ENCODE assay signal across 19 mouse cellular contexts in genomic region chr12:75918415-75918814, GRCm38 (mm10).
DNase-seq lines count a peak whose midpoint lies in the region; ATAC-seq and TF ChIP-seq lines count a peak whose summit lies in the region.
"Had no signal": no experiment of that assay in that cellular context is flagged by ENCODE, and none has a peak within 500 bp of the region (broad histone marks: within the 10 kb centered on the region; RNA-seq: fewer than 3 reads in every experiment).

No protein-coding gene starts in this region.

- no peaks in the 10 kb centered on the region for H3K9me3 ChIP-seq in liver, embryonic 12.5 days (replicated peaks)
- H3K9me3 ChIP-seq: hindbrain, embryonic 10.5 days; hindbrain, embryonic 15.5 days; limb, embryonic 12.5 days; liver, embryonic 13.5 days had no signal

- H3K4me1 ChIP-seq in liver, adult 2 months (ENCODE audit: control insufficient read depth, insufficient read depth, low read length), result peaks cover 1% of the 10 kb centered on the region; the same call in 1 of the 2 replicates
- no peaks in the 10 kb centered on the region for H3K4me1 ChIP-seq in liver, embryonic 12.5 days
- H3K4me1 ChIP-seq: hindbrain, embryonic 15.5 days; limb, embryonic 12.5 days; liver, embryonic 13.5 days had no signal

- no peak overlapping the region for H3K4me2 ChIP-seq in liver, embryonic 12.5 days
- H3K4me2 ChIP-seq: hindbrain, embryonic 15.5 days; limb, embryonic 12.5 days; liver, embryonic 13.5 days had no signal

- no peak for ATAC-seq in liver, embryonic 12.5 days
- no peak for ATAC-seq in granulocyte monocyte progenitor cell, adult 5-6 weeks (replicated peaks; ENCODE audit: poor library complexity, severe bottlenecking)
- ATAC-seq: activated CD4-positive, CD25-positive, alpha-beta regulatory T cell, adult 4 months; inflammation-experienced regulatory T-cells, adult 6 months had no signal

- peaks cover 36% of the 10 kb centered on the region for H3K36me3 ChIP-seq in liver, adult 2 months (ENCODE audit: control insufficient read depth, insufficient read depth, low read length)
- no peaks in the 10 kb centered on the region for H3K36me3 ChIP-seq in liver, embryonic 12.5 days
- H3K36me3 ChIP-seq: liver, embryonic 13.5 days had no signal

- no peaks in the 10 kb centered on the region for H3K27me3 ChIP-seq in liver, adult 2 months (ENCODE audit: control insufficient read depth, insufficient read depth, low read length)
- H3K27me3 ChIP-seq in liver, embryonic 12.5 days (replicated peaks), result no peaks in the 10 kb centered on the region
- H3K27me3 ChIP-seq: CH12.LX; hindbrain, embryonic 15.5 days; limb, embryonic 12.5 days; liver, embryonic 13.5 days had no signal

- peak; percentile 10 to 68 for DNase-seq in adrenal gland, adult (ENCODE audit: inconsistent age in 2 of 2, low spot score in 1 of 2)
- no peak for DNase-seq in adrenal gland, postnatal 25 days
- peak; percentile 65 for DNase-seq in kidney, adult 11 months
- no peak for DNase-seq in kidney, postnatal 4 days
- peak; percentile 80 for DNase-seq in liver, adult 2 months (ENCODE audit: extremely low read depth, low read depth, low spot score)
- peak; percentile 13 for DNase-seq in large intestine, adult 2 months (ENCODE audit: low read depth, low spot score)
- DNase-seq: cerebellum, adult 8-10 months; gastrocnemius, postnatal 36 days; liver, embryonic 13.5 days; lung, adult 18-20 months; thymus, postnatal 4 days had no signal

- no peak for TF ChIP-seq CTCF in liver, adult 2 months (IDR thresholded peaks at IDR 0.05; ENCODE audit: low read depth, low read length)

- 18% methylated on average over 2 of the region's 2 CpGs for WGBS in liver, adult 2 months
- WGBS in liver, embryonic 12.5 days (ENCODE audit: insufficient replicate concordance), result 58% methylated on average over 2 of the region's 2 CpGs
- WGBS in large intestine, adult 2 months, result 15% methylated on average over 2 of the region's 2 CpGs

- H3K79me2 ChIP-seq in liver, adult 2 months (ENCODE audit: control insufficient read depth, insufficient read depth, low read length), result no peaks in the 10 kb centered on the region

- H3K9ac ChIP-seq in liver, adult 2 months (ENCODE audit: low read depth, low read length), result no peak overlapping the region
- no peak overlapping the region for H3K9ac ChIP-seq in liver, embryonic 12.5 days
- H3K9ac ChIP-seq: hindbrain, embryonic 15.5 days; limb, embryonic 12.5 days; liver, embryonic 13.5 days had no signal

- no peak for TF ChIP-seq POLR2A in liver, adult 2 months (IDR thresholded peaks at IDR 0.05; ENCODE audit: extremely low read depth, insufficient read depth, low read length)

- H3K4me3 ChIP-seq in liver, adult 2 months (ENCODE audit: insufficient read depth, low read depth, low read length), result no peak overlapping the region
- H3K4me3 ChIP-seq in liver, embryonic 12.5 days, result no peak overlapping the region
- H3K4me3 ChIP-seq: hindbrain, embryonic 10.5 days; hindbrain, embryonic 15.5 days; limb, embryonic 12.5 days; liver, embryonic 13.5 days had no signal

- no peak overlapping the region for H3K27ac ChIP-seq in liver, adult 2 months (replicated peaks; ENCODE audit: insufficient read depth, low read depth, low read length)
- H3K27ac ChIP-seq in liver, embryonic 12.5 days, result no peak overlapping the region
- H3K27ac ChIP-seq: hindbrain, embryonic 10.5 days; hindbrain, embryonic 15.5 days; limb, embryonic 12.5 days; liver, embryonic 13.5 days had no signal

Comparison
In these comparisons a context has a peak if more than half of its experiments do, and no peak if none do; other contexts are left out.
1. DNase-seq: peak in adrenal gland, adult (2 of 2), kidney, adult 11 months (single experiment), liver, adult 2 months (single experiment) and large intestine, adult 2 months (single experiment); none in adrenal gland, postnatal 25 days (single experiment) and kidney, postnatal 4 days (0 of 2).